Mouse (Mus musculus): ENCODE results near the gene Tlr9.

DNA sequence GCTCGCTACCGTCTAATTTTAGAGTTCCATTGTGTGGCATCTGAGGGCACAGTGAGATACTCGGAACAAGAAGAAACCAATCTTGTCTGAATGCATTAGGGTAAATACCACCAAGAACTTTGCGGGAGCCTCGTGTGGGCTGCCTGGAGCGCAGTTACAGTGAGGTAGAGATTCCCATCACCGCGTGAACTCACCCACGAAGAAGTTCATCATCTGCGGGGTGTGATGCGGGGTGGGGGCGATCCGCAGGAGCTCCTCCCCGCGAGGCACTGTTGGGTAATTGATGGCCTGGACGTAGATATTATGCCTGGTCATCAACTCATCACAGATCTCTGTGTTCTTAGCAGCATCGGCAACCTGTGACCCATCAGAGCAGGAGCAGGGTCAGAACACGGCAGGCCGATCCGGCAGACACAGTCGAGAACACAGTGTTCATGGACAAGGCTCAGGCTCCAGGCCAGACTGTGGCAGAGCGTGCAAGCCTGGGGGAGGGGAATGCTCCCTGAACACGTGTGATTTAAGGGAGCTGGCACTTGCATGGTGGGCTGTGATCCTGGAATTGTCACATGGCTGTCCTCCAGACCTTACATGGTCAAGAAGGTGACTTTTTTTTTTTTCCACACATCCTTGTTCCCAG is 12.9 kb downstream of the Tlr9 start:
- TF ChIP-seq GATA1 (IDR thresholded peaks at IDR 0.05; ENCODE audit: borderline replicate concordance, low read length): no peak
- TF ChIP-seq FLI1 (IDR thresholded peaks at IDR 0.05; ENCODE audit: low read length): no peak

All from megakaryocyte, embryonic 14.5 days (primary cell).